19 mouse cellular contexts compared by ENCODE assay signal in the genomic region with DNA sequence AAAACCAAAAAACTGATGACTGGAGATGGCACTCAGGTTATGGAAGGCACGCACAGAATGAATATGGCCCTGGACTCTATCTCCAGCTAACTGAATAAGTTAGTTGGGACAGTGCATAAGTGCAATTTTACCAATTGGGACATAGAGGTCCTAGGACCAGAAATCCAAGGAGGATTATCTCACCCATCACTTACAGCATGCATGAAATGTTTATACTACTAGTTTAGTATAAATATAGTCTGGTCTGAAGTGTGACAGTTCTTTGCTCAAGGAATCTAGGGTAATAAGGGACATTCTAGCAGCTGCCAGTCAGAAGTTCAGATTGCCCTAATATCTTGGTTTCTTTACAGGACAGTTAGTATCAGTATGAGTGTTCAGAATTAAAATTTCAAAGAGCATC.
"Had no signal": no experiment of that assay in that cellular context is flagged by ENCODE, and none has a peak within 500 bp of the region (broad histone marks: within the 10 kb centered on the region; RNA-seq: fewer than 3 reads in every experiment).

No protein-coding gene starts in this region.

- H3K4me3 ChIP-seq: limb, embryonic 15.5 days; liver, embryonic 12.5 days; midbrain, embryonic 10.5 days; midbrain, embryonic 12.5 days; myocyte; neural tube, embryonic 13.5 days; neural tube, embryonic 15.5 days had no signal

- H3K4me1 ChIP-seq: limb, embryonic 15.5 days; liver, embryonic 12.5 days; midbrain, embryonic 10.5 days; midbrain, embryonic 12.5 days; neural tube, embryonic 13.5 days; neural tube, embryonic 15.5 days had no signal

- H3K9ac ChIP-seq: limb, embryonic 15.5 days; liver, embryonic 12.5 days; liver, embryonic 14.5 days; midbrain, embryonic 12.5 days; neural tube, embryonic 13.5 days; neural tube, embryonic 15.5 days had no signal

- H3K36me3 ChIP-seq: liver, embryonic 12.5 days; midbrain, embryonic 10.5 days had no signal

- H3K27ac ChIP-seq: limb, embryonic 15.5 days; liver, embryonic 12.5 days; liver, embryonic 14.5 days; midbrain, embryonic 10.5 days; midbrain, embryonic 12.5 days; neural tube, embryonic 13.5 days; neural tube, embryonic 15.5 days had no signal

- H3K27me3 ChIP-seq: limb, embryonic 15.5 days; liver, embryonic 12.5 days; midbrain, embryonic 12.5 days; neural tube, embryonic 13.5 days; neural tube, embryonic 15.5 days had no signal

- ATAC-seq: liver, embryonic 12.5 days; midbrain, embryonic 16.5 days had no signal

- DNase-seq: lung, adult 2 months; midbrain, embryonic 14.5 days; retina, postnatal 1 day; right cerebral cortex, adult 18-20 months; right cerebral cortex, postnatal 25 days; right cerebral cortex, postnatal 4 days; spleen, adult 18-20 months; thymus, adult 18-20 months; thymus, postnatal 14 days; thymus, postnatal 36 days had no signal

- H3K9me3 ChIP-seq: liver, embryonic 12.5 days; midbrain, embryonic 12.5 days; neural tube, embryonic 15.5 days had no signal

- H3K4me2 ChIP-seq: limb, embryonic 15.5 days; liver, embryonic 12.5 days; midbrain, embryonic 12.5 days; neural tube, embryonic 13.5 days; neural tube, embryonic 15.5 days had no signal
